Mouse (Mus musculus) embryo, embryonic 11 days (tissue): ENCODE measurements at regions not wholly inside any gene's neighbourhood (a gene's known extent, or its start where the extent isn't known, plus 50 kb on each side); places are given as distances from the start of the nearest gene placed in this dataset.

Experiments used
- DNase-seq: peaks from one replicate; pipeline ENCODE4 v3.0.0-alpha.2; 2015

- DNase-seq = no peak
Measured at GRCm38 (mm10) chr8:89153605-89154004, 109.6 kb upstream of the Sall1 start.

DNA sequence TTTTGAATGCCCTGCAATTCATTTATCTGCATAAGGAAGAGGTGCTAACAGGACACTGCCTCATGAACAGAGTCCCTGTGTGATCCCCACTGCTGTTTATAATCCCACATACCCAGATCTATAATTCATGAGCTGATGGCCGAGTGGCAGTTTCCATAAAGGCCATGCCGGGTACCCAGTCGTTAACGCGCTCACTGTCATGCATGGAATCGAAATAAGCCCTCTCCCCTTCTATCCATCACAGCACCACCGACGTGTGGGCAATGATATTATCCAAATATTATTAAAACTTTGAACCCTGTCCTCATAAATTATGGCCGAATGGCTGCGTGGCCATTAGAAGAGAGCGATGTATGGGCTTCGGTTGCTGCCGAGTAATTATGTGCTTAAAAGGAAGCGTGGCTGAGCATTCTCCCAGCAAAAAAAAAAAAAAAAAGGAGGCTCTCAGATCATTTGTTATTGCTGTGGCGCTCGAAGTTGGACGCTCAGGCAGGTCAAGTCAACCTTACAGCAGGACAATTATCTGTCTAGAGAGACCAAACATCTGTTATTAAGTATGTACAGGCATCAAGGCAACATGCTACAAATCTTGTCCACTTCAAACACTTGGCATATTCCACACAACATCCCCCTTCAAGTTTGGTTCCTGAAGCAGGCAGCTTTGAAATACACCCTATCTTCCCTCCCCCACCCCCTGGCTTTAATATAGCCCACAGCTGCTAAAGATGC, 109.1 kb upstream of the Sall1 start:
- peak; percentile 37 for DNase-seq

DNA sequence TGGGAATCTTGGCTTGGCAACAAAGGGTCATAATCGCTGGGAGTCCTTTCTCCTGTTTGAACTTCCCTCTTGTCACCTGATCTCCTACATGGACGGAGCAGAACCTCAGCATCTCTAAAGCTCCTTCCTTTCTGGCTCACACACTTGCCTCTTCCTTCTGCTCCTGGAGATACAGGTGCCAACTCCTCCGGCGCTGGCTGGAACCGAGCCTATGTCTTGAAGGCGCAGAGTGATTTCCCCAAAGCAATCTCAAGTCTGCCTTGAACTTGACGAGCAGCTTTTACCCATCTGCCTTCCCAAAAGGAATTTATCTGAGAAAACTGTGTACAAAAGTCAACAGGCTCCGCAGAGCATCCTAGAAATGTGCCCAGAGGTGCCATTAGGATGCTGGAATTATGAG, 108.4 kb upstream of the Sall1 start:
- DNase-seq = no peak

DNA sequence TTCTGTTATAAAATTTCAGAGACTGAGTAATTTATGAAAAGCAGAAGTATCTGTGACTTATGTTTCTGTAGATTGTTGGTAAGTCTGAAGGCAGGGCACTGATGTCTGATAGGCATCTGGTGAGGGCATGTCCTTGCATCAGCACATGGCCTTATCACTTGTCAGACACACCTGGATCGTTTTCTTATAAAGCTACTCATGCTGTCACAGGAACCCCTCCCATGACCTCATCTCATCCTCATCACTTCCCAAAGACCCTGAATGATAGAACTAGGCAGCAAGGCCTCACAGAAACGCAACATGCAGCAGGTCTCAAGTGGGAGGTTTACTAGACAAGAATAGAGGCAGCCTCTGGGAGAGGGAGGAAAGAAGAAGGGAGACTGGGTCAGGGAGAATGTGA, 107.0 kb upstream of the Sall1 start:
- DNase-seq = no peak

GRCm38 (mm10) chr8:89141529-89142235, 97.7 kb upstream of the Sall1 start:
- DNase-seq = peak; percentile 34

DNA sequence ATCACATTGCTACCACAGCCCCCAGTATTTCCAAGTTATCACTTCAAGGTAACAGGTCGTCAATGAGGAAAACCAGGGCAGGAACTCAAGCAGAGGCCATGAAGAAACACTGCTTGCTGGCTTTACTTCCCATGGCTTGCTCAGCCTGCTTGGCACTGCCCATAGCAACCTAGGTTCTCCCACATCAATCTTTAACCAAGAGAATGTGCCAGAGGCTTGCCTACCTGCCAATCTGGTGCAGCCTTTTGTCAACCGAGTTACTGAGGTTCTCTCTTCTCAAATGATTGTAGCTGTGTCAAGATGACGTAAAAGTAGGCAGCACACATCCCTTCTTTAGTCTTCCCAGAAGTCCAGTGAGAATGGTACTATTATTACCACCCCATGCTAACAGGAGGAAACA, 95.9 kb upstream of the Sall1 start:
- no peak for DNase-seq

DNA sequence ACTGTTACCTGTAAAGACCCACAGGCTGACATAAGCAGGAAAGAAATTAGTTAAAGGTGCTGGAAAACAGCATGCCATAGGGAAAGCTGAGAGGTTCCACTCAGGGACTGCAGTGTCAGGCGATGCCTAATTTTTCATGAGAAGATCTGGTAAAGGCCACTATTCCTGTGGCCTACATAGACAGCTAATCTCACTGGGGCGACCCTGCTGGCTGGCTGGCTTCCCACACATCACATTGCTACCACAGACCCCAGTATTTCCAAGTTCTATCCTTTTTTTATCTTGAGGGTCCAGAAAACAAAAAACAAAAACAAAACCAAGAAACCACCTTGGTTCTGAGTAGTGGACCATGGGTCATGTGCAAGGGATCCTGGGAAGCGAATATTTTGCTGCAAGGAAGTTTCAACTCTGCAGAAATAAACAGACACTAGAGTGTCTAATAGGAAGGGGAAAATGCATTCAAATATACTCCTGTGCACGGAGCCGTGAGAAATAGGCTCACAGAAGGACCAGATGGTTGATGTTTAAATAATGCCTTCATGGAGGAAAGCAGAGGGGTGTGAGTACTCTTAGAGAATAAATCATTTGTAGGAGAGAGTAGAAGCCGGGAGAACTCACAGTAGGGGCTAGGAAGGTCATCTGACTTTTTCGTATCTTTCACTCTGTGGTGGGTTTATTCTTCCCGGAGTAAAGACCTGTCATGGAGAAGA, 94.6 kb upstream of the Sall1 start:
- DNase-seq = no peak

DNA sequence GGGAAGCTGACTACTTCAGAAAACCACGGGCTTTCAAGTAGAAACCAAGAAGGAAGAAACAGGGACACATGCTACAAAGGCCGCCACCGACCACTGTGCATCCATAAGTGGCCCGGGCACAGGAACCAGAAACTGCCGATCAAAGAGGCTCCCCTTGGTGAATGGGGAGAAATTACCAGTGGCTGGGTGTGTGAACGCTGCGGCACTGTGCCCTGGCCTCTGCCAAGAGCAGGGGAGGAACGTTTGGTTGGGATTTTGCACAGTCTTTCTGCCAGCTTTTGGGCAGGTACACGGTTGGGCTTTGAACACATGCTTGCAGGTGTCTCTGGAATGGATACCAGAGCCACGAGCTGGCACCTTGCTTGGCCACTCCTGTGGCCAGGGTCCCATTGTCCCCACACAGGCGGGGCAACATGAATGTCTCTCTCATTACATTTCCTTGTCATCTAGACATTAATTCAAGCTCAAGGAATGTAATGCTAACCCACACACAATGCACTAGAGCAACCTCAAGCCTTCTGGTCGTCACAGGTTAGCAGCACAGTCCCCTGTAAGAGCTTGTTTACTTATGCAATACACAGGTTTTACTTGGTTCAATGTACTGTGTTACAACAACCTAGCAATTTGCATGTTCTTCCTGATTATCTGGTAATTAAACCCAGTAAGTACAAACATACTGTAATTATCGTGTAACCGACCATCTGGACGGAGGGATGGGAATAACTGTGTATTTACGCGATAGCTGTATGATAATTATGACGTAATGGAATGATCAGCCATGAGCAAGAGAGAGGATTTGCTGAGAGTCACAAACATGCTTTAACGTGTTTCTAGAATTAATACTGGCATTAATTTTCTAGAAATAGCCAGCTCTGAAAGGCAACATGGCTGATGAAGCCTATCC, 90.9 kb upstream of the Sall1 start:
- DNase-seq = no peak

GRCm38 (mm10) chr8:89134058-89134457, 90.1 kb upstream of the Sall1 start:
- no peak for DNase-seq

- no peak for DNase-seq
Measured at GRCm38 (mm10) chr8:89121051-89121450, 77.1 kb upstream of the Sall1 start.

DNA sequence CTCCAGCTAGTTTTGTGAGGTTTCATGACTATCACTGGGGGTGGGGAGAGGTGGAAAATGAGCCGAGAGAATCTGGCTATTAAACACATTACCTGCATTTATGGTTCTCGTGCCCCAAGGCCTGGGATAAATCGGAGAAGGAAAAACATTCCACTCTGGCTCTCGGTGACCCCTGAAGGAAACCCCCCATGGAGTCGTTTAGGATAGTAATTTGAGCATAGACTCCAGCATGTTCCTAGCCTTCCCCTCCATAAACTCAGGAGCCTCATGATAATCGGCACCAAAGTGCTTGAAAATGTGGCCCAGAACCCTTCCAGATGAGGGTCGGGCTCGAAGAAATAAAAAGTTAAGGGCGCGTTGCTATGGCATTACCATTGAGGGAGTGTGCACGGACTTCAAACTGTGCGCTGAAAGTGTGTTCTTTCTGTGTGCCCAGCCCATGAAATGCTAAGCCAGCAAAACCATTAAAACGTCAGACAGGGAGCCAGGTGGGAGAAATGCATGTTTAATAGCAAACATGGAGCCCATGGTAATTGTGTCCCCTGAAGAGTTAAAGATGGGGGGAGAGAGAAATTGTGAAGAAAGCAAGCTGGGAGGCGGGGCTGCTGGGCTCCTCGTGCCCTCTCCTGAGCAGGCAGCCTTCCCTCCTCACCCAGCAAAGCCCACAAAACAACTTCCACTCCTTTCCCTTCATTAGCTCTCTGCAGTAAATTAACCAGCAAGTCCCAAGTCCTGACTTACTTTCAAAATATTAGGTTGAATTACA, 64.1 kb upstream of the Sall1 start:
- DNase-seq = peak; percentile 39

- no peak for DNase-seq
Measured at GRCm38 (mm10) chr8:89106346-89106745, 62.4 kb upstream of the Sall1 start.

GRCm38 (mm10) chr8:89097396-89097795, 53.4 kb upstream of the Sall1 start:
- no peak for DNase-seq
